Mouse (Mus musculus) limb, embryonic 11.5 days (tissue): ENCODE data around the gene Slmap. TPM values are rescaled to one million over a fixed set of nuclear protein-coding genes. Genes with fewer than 3 reads are reported as not detected.

Source experiments
- ATAC-seq: fragments of 200-750 bp; cut with Nextera tagmentation; 2 replicates; pipeline ENCODE4 v1.8.0; 2017; ENCODE audit warnings: low read depth; ENCODE audit not compliant: insufficient number of reproducible peaks, low FRiP score, low TSS enrichment
- DNase-seq: peaks from one replicate; pipeline ENCODE4 v3.0.0-alpha.2; 2015; ENCODE audit warnings: low spot score
- H3K27ac ChIP-seq: fragments of 300-500 bp; sonication (generic); replicated peaks from 2 replicates; pipeline ENCODE4 v1.5.1; 2014; ENCODE audit warnings: low read depth, mild to moderate bottlenecking, low read length
- H3K27me3 ChIP-seq: fragments of 300-500 bp; sonication (generic); 2 replicates; pipeline ENCODE4 v1.6.1; 2014; ENCODE audit warnings: mild to moderate bottlenecking, low read length, mixed read lengths; ENCODE audit not compliant: control insufficient read depth, insufficient read depth
- H3K36me3 ChIP-seq: fragments of 300-500 bp; sonication (generic); 2 replicates; pipeline ENCODE4 v1.6.1; 2014; ENCODE audit warnings: mild to moderate bottlenecking, low read length, moderate library complexity, mixed read lengths; ENCODE audit not compliant: control insufficient read depth, insufficient read depth
- H3K4me1 ChIP-seq: fragments of 300-500 bp; sonication (generic); 2 replicates; pipeline ENCODE4 v1.6.1; 2014; ENCODE audit warnings: low read length, mixed read lengths; ENCODE audit not compliant: control insufficient read depth, insufficient read depth
- H3K4me2 ChIP-seq: fragments of 300-500 bp; sonication (generic); 2 replicates; pipeline ENCODE4 v1.6.1; 2014; ENCODE audit warnings: low read depth, mild to moderate bottlenecking, moderate library complexity; ENCODE audit not compliant: severe bottlenecking
- H3K4me3 ChIP-seq: fragments of 300-500 bp; sonication (generic); 2 replicates; pipeline ENCODE4 v1.5.1; 2014; ENCODE audit warnings: low read depth, low read length
- H3K9ac ChIP-seq: fragments of 300-500 bp; sonication (generic); 2 replicates; pipeline ENCODE4 v1.6.1; 2014; ENCODE audit warnings: mild to moderate bottlenecking, low read length
- H3K9me3 ChIP-seq: fragments of 300-500 bp; sonication (generic); 2 replicates; pipeline ENCODE4 v1.6.1; 2016; ENCODE audit warnings: low read length; ENCODE audit not compliant: control insufficient read depth
- WGBS: fragments of 180-500 bp; shearing (Covaris S2); extraction: QIAGEN DNeasy Blood & Tissue Kit; methylation state at CpG from one replicate; pipeline ENCODE4 v1.1.7; 2014; 5-methylcytosine and 5-hydroxymethylcytosine counted together
- polyA plus RNA-seq: library from polyadenylated mRNA; unstranded; fragments of >200 nt; fragmentation: Nextera tagmentation; extraction: Ambion mirVana; gene quantifications from 2 replicates; pipeline ENCODE4 v1.2.1, GENCODE M21; 2014

The Slmap gene
- polyA plus RNA-seq, 1 experiment from 2014 or later: 21.2 TPM

GRCm38 (mm10) chr14:26447223-26447622 lies 87.5 kb downstream of the Slmap start:
- Histone ChIP-seq H3K36me3 (no peaks in the 10 kb centered on the region; the same call in 1 of the 2 replicates), H3K4me1 (no peaks in the 10 kb centered on the region), H3K9ac (no peak overlapping the region), H3K27ac (no peak overlapping the region), H3K4me3 (no peak overlapping the region), H3K27me3 (no peaks in the 10 kb centered on the region), H3K4me2 (no peak overlapping the region), H3K9me3 (no peaks in the 10 kb centered on the region)
- ATAC-seq: no peak
- 91% methylated on average over 2 of the region's 2 CpGs for WGBS
- no peak for DNase-seq

GRCm38 (mm10) chr14:26446538-26446937 lies 88.2 kb downstream of the Slmap start:
- H3K27me3 ChIP-seq: no peaks in the 10 kb centered on the region
- no peak for ATAC-seq
- H3K27ac ChIP-seq: no peak overlapping the region

GRCm38 (mm10) chr14:26442534-26442933 lies 92.2 kb downstream of the Slmap start:
- WGBS: 79% methylated on average over 6 of the region's 6 CpGs
- H3K27ac ChIP-seq: no peak overlapping the region
- no peak for DNase-seq

More at GRCm38 (mm10) chr14:26446538-26446937, 88.2 kb downstream of the Slmap start:
- Histone ChIP-seq H3K9ac (no peak overlapping the region), H3K4me1 (no peaks in the 10 kb centered on the region), H3K4me2 (no peak overlapping the region), H3K9me3 (no peaks in the 10 kb centered on the region), H3K36me3 (no peaks in the 10 kb centered on the region; the same call in 1 of the 2 replicates), H3K4me3 (no peak overlapping the region)
- 84% methylated on average over 3 of the region's 3 CpGs for WGBS
- DNase-seq: no peak

GRCm38 (mm10) chr14:26441041-26441812 lies 93.5 kb downstream of the Slmap start:
- Histone ChIP-seq H3K9me3 (no peaks in the 10 kb centered on the region), H3K36me3 (no peaks in the 10 kb centered on the region; the same call in none of the 2 replicates), H3K4me1 (no peaks in the 10 kb centered on the region), H3K4me3 (no peak overlapping the region), H3K9ac (no peak overlapping the region), H3K4me2 (no peak overlapping the region), H3K27ac (no peak overlapping the region), H3K27me3 (no peaks in the 10 kb centered on the region)
- WGBS: 91% methylated on average over 2 of the region's 2 CpGs
- DNase-seq: no peak
- no peak for ATAC-seq

More at GRCm38 (mm10) chr14:26442534-26442933, 92.2 kb downstream of the Slmap start:
- Histone ChIP-seq H3K9ac (no peak overlapping the region), H3K4me1 (no peaks in the 10 kb centered on the region), H3K27me3 (no peaks in the 10 kb centered on the region), H3K4me3 (no peak overlapping the region), H3K4me2 (no peak overlapping the region), H3K36me3 (no peaks in the 10 kb centered on the region; the same call in 1 of the 2 replicates), H3K9me3 (no peaks in the 10 kb centered on the region)
- ATAC-seq: no peak

GRCm38 (mm10) chr14:26439996-26440395 lies 94.7 kb downstream of the Slmap start:
- H3K36me3 ChIP-seq: no peaks in the 10 kb centered on the region; the same call in none of the 2 replicates
- H3K4me3 ChIP-seq: no peak overlapping the region
- H3K9me3 ChIP-seq: no peaks in the 10 kb centered on the region
- H3K27me3 ChIP-seq: no peaks in the 10 kb centered on the region
- ATAC-seq (no peak), DNase-seq (no peak)
- no peaks in the 10 kb centered on the region for H3K4me1 ChIP-seq
- no peak overlapping the region for H3K9ac ChIP-seq
- no peak overlapping the region for H3K27ac ChIP-seq
- no peak overlapping the region for H3K4me2 ChIP-seq

GRCm38 (mm10) chr14:26437771-26438170 lies 97.0 kb downstream of the Slmap start:
- H3K9ac ChIP-seq: no peak overlapping the region
- H3K36me3 ChIP-seq: no peaks in the 10 kb centered on the region; the same call in none of the 2 replicates
- ATAC-seq (no peak), DNase-seq (no peak)
- no peaks in the 10 kb centered on the region for H3K27me3 ChIP-seq
- no peak overlapping the region for H3K4me2 ChIP-seq
- no peaks in the 10 kb centered on the region for H3K9me3 ChIP-seq
- H3K27ac ChIP-seq: no peak overlapping the region
- WGBS: 90% methylated on average over 2 of the region's 2 CpGs
- no peaks in the 10 kb centered on the region for H3K4me1 ChIP-seq
- no peak overlapping the region for H3K4me3 ChIP-seq

- Histone ChIP-seq H3K4me3 (no peak overlapping the region), H3K4me2 (no peak overlapping the region), H3K4me1 (no peaks in the 10 kb centered on the region), H3K9me3 (no peaks in the 10 kb centered on the region), H3K27me3 (no peaks in the 10 kb centered on the region), H3K9ac (no peak overlapping the region), H3K36me3 (no peaks in the 10 kb centered on the region; the same call in none of the 2 replicates), H3K27ac (no peak overlapping the region)
- ATAC-seq: no peak
- no peak for DNase-seq
Observed at GRCm38 (mm10) chr14:26436304-26436703, 98.4 kb downstream of the Slmap start.

GRCm38 (mm10) chr14:26432320-26432719 lies 102.4 kb downstream of the Slmap start:
- no peak overlapping the region for H3K27ac ChIP-seq
- no peak overlapping the region for H3K4me2 ChIP-seq
- no peak overlapping the region for H3K4me3 ChIP-seq
- H3K9ac ChIP-seq: no peak overlapping the region
- no peaks in the 10 kb centered on the region for H3K9me3 ChIP-seq
- H3K36me3 ChIP-seq: peaks cover 2% of the 10 kb centered on the region
- no peak for ATAC-seq
- whole genome bisulfite sequencing: 49% methylated on average over 2 of the region's 2 CpGs
- no peaks in the 10 kb centered on the region for H3K27me3 ChIP-seq
- no peak for DNase-seq
- no peaks in the 10 kb centered on the region for H3K4me1 ChIP-seq
